8 mouse cellular contexts compared by ENCODE assay signal in the genomic region with DNA sequence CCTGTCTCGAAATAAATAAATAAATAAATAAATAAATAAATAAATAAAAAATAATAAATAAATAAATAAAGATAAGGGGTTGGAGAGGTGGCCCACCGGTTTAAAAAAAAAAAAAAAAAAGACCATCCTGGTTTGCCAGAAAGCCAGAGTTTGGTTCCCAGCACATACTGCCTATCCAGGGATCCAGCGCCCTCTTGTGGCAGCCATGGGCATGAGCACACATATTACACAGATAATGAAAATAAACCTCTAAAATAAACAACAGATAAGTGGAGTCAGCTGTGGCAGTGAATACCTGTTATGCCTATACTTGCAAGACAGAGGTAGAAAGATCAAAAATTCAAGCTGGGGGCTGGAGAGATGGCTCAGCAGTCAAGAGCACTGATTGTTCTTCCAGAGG. TPM values are rescaled to one million over a fixed set of nuclear protein-coding genes. Genes with fewer than 3 reads are reported as not detected.
DNase-seq lines count a peak whose midpoint lies in the region; ATAC-seq lines count a peak whose summit lies in the region.

No protein-coding gene starts in this region.

- peaks cover 11% of the 10 kb centered on the region; the same call in 1 of the 2 replicates for H3K36me3 ChIP-seq in kidney, embryonic 16.5 days (ENCODE audit: insufficient read depth, low read length)

- ATAC-seq in CD4-positive, CD25-positive, alpha-beta regulatory T cell, adult 4 months, result no peak
- no peak for ATAC-seq in kidney, embryonic 16.5 days (ENCODE audit: low FRiP score, low TSS enrichment)

- DNase-seq in CD4-positive, CD25-positive, alpha-beta regulatory T cell, adult 2 months (ENCODE audit: low read depth, low spot score), result peak; percentile 87
- peak; percentile 67 to 76 for DNase-seq in kidney, postnatal 25 days
- peak; percentile 84 for DNase-seq in adrenal gland, postnatal 14 days
- DNase-seq in gastrocnemius, postnatal 25 days, result peak; percentile 37
- DNase-seq in neural tube, embryonic 10.5 days (ENCODE audit: extremely low spot score, low spot score), result peak; percentile 67
- no peak for DNase-seq in ovary, postnatal 14 days (ENCODE audit: low spot score)

- H3K27me3 ChIP-seq in kidney, embryonic 16.5 days (ENCODE audit: insufficient read depth, low read length), result no peaks in the 10 kb centered on the region

- no peak overlapping the region for H3K4me3 ChIP-seq in kidney, embryonic 16.5 days (ENCODE audit: low read length)

- 39% methylated on average over 3 of the region's 3 CpGs for WGBS in kidney, embryonic 16.5 days

- H3K9ac ChIP-seq in kidney, embryonic 16.5 days (replicated peaks; ENCODE audit: low read length), result no peak overlapping the region

- H3K9me3 ChIP-seq in kidney, embryonic 16.5 days (ENCODE audit: low read length), result no peaks in the 10 kb centered on the region

- no peak overlapping the region for H3K4me2 ChIP-seq in kidney, embryonic 16.5 days (replicated peaks; ENCODE audit: low read depth, low read length)

- H3K27ac ChIP-seq in kidney, embryonic 16.5 days (ENCODE audit: low read length), result no peak overlapping the region

- peaks cover 38% of the 10 kb centered on the region for H3K4me1 ChIP-seq in kidney, embryonic 16.5 days (ENCODE audit: insufficient read depth, low read length)

RNA-seq across cellular contexts. Expression of gene Id3, which starts 6.4 kb away (rescaled TPM):
- polyA plus RNA-seq in CD4-positive, CD25-positive, alpha-beta regulatory T cell, adult 4 months (2017; shearing (Covaris generic)), result 100 to 1,000 TPM; 388 to 433 TPM
- polyA plus RNA-seq in kidney, embryonic 16.5 days (2015; fragmentation: Nextera tagmentation; extraction: Ambion mirVana), result 953 and 999 TPM in 2 replicates
- total RNA-seq in adrenal gland, postnatal 14 days (2021), result 91.3 and 98.0 TPM in 2 replicates
- total RNA-seq in gastrocnemius, postnatal 25 days (2021), result 10 to 100 TPM; 13.5 to 21.2 TPM

RNA-seq across cellular contexts. Expression of gene E2f2, which starts 22.5 kb away (rescaled TPM):
- polyA plus RNA-seq in CD4-positive, CD25-positive, alpha-beta regulatory T cell, adult 4 months (2017; shearing (Covaris generic)), result 10 to 100 TPM; 14.5 to 29.6 TPM
- 7.3 and 8.3 TPM in 2 replicates for polyA plus RNA-seq in kidney, embryonic 16.5 days (2015; fragmentation: Nextera tagmentation; extraction: Ambion mirVana)
- total RNA-seq in adrenal gland, postnatal 14 days (2021), result 12.0 and 13.6 TPM in 2 replicates
- 1 to 10 TPM; 1.8 to 3.5 TPM for total RNA-seq in gastrocnemius, postnatal 25 days (2021)

RNA-seq across cellular contexts. Expression of gene Asap3, which starts 56.4 kb away (rescaled TPM):
- not detected for polyA plus RNA-seq in CD4-positive, CD25-positive, alpha-beta regulatory T cell, adult 4 months (2017; shearing (Covaris generic))
- polyA plus RNA-seq in kidney, embryonic 16.5 days (2015; fragmentation: Nextera tagmentation; extraction: Ambion mirVana), result 5.8 and 6.0 TPM in 2 replicates
- total RNA-seq in adrenal gland, postnatal 14 days (2021), result 3.4 and 3.8 TPM in 2 replicates
- 1 to 10 TPM; 2.8 to 3.0 TPM for total RNA-seq in gastrocnemius, postnatal 25 days (2021)
